Mouse (Mus musculus) megakaryocyte, embryonic 14.5 days (primary cell): ENCODE data around the gene Dagla.

Source experiments
- FLI1 ChIP-seq: IDR thresholded peaks from 2 replicates; pipeline ENCODE4 v1.6.1; 2012; ENCODE audit warnings: low read length, inconsistent platforms, mixed read lengths
- GATA1 ChIP-seq: IDR thresholded peaks from 3 replicates; pipeline ENCODE4 v1.6.1; 2012; ENCODE audit warnings: mixed read lengths, low read length, inconsistent platforms, borderline replicate concordance

GRCm38 (mm10) chr19:10231016-10231415 is 73.7 kb downstream of the Dagla start:
- no peak for TF ChIP-seq GATA1
- no peak for TF ChIP-seq FLI1
